Mouse (Mus musculus): Measurements from ENCODE around the gene Birc2.
"Not testable (repeated sequence)": the region's sequence is repeated elsewhere in the genome, so short reads cannot be mapped to it uniquely, and the experiment has no call there.

The Birc2 gene

DNA sequence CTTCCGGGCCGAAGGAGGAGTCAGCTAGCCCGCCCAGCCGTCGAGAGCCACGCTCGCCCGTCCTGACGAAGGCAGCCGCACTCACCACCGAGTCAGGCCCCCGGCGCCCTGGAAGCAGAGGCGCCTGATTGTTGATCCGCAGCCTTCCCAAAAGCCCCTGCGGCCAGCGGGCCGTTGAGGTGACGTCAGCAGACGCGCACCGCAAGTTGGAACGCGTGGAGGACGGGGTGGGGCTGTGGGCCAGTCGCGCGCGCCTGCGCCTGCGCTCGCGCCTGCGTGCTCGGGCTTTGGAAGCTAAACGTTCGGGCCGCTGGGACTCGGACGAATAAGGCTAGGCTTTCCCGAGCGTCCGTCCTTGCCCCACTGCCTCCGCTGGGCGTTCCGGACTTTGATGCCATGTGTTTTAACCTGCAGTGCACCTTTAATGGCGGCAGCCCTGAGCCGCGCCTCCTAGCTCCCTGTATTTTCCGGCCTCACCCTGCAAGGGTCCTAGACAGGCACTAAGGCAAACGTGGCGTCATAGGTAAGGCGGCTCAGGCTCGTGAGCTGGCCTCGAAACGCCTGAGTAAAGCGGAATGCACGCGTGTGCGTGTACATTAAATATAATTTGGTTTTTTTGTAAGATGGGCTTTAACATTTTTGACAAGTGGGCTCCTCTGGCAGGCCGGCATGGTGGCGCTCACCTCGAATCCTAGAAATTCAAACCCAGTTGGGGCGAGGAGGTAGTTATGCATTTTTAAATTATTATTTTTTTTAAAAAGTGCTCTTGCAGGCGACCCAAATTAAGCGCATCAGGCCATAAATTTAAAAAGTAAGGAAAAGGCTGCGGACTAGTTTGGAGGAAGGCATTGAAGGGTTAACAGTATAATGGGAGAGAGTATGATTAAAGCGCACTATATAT lies at the start of gene Birc2:
Gene Birc2 (minus strand): TSS at position 160 of the 901 bp plus-strand sequence.
- DNase-seq (ENCODE audit: low spot score): peak; percentile 97

DNA sequence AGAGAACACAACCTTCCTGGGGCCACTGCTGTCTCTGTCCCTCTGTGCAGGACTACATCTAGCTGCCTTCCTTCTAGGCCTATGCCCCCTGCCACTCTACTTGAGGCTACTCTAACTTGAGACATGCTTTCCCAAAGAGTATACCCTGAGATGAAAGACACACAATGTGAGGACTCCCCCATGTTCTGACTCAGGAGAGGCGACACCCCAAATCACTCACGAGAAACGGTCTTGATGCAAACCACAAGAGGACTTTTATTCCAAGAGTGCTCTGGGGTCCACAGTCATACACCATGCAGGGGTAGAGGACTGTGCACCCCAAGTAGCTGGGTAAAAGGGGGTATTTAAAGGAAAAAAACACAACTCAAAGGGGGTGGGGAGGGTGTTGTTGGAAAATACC lies 47.5 kb upstream of the Birc2 start:
- no peak for DNase-seq (ENCODE audit: low spot score)

DNA sequence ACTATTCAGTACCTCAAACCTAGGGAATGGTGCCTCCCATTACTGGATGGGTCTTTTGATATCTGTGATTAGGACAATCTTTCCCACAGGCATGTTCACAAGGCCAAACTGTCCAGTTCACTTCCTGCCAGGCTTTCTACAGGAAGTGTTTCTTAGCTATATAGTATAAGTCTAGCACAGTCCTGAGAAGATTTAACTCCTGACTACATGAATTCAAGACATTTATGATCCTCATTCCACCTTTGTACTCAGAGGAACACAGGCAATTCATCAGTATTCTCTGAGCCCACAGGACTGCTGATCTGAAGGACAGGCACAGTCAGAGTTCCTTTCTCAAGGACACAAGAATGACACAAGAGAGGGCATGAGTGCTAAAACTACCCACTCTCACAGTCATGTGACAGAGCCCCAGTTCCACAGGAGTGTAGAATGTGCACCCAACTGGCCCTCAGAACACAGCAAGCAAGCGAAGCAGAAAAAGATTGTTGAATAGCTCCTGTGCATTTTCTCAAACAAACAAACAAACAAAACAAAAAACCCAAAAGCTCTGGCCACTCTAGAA lies 45.5 kb upstream of the Birc2 start:
- no peak for DNase-seq (ENCODE audit: low spot score)

DNA sequence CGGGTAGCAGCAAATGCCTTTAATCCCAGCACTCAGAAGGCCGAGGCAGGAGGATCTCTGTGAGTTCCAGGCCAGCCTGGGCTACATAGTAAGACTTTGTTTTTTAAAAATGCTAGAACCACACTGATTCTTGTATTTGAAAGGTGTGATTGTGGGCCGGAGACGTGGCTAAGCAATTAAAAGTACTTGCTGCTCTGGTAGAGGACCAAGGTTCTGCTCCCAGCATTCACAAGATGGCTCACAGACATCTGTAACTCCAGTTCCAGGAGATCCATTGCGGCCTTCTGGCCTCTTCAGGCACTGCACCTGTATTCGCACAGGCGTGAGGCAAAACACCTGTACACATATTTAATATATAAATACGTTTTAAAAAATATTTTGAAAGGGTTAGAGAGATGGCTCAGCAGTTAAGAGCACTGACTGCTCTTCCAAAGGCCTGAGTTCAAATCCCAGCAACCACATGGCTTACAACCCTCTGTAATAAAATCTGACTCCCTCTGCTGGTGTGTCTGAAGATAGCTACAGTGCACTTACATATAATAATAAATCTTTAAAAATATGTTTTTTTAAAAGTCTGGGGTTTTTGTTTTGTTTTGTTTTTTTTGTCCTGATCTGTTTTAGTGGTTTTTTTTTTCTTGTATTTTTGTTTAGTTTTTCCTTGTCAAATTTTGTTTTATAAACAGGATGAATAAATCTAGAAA lies 36.8 kb upstream of the Birc2 start:
- no peak for DNase-seq (ENCODE audit: low spot score)

DNA sequence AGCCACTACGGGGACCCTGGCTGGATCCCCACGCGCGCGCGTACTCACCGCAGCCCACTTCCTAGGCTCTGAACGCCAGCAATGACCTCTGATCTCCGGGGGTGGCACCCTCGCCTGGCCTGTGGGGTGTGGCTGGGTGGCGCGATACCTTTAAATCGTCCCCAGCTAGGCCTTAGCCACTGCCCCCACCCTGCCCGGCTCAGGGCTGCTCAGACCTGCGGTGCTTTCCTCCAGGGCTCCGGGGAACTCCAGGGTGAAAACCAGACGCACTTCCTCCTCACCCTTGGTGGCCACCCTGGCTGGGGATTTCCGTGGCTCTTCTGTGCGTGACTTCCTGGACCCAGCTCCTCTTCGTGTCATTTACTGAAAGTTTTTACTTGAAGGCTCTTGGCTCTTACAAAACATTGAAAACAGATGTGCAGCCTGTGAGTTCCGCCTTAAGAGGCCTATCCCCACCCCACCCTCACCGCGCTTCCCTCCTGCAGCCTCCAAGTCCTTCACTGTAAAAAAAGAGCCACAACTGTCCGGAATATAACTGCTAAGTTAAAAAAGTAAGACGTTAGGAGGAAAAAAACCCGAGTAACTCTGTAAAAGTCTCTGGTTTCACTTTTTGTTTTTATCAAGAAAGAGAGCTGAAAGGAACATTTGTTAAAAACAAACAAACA lies 36.0 kb upstream of the Birc2 start, which contains the start of gene Birc3:
Gene Birc3 (minus strand): TSS at position 412 of the 665 bp plus-strand sequence.
- DNase-seq (ENCODE audit: low spot score): peak; percentile 61

DNA sequence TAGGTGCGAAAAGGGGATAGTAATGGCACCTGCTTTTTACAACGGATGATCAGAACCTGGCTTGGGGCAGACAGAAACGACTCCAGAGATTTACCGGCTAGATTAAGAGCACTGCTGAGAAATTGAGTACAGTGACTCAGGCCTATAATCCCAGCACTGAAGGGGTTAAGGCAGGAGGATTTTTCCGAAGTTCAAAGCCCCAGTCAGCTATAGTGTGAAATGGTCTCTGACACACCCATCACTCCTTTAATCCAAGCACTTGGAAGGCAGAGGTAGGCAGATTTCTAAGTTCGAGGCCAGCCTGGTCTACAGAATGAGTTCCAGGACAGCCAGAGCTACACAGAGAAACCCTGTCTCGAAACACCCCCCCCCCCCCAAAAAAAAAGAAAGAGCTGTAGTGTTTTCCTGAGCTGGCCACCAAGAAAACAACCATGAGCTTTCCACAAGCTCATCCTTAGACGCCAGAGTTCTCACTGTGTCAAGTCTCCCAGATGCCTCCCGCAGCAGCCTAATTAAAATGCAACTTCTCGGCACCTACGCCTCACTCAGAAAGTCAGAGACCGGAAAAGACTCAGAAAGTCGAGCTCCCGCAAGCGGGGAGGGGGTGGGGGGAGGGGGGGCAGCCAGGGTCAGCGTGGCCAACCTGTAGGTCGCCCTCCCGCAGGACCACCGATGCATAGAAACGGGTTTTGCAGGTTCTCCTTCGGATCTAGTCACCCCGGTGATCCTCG lies 35.3 kb upstream of the Birc2 start:
- DNase-seq (ENCODE audit: low spot score): peak; percentile 51

DNA sequence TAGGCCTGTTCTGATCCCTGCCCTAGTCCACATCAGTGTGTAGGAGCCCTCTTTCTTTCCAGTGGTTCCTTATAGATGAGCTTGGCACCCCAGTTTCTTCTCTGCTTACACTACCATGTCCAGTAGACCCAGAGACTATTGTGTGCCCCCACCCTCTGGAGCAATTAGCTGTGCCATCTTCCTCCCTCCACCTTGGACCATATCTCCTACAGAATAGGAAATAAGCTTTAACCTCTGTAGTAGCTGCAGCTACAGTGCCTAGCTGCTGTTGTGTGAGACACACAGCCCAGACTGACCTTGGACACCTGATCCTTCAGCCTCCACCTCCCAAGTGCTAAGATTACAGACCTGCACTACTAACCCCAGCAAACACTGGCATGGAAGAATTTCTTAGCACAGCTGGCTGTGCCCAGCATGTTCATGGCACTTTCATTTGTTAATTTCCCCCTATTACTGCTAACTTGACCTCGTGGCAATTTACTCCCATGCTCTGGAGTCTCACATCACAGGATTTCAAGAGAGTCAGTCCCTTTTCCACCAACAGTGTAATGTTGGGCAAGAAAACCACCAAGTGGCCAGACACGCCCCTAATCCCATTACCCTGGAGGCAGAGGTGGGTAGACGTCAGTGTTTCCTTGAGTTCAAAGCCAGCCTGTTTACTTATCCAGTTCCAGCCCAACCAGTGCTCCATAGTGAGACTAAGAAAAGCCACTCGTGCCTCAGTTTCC lies 34.6 kb upstream of the Birc2 start:
- no peak for DNase-seq (ENCODE audit: low spot score)

DNA sequence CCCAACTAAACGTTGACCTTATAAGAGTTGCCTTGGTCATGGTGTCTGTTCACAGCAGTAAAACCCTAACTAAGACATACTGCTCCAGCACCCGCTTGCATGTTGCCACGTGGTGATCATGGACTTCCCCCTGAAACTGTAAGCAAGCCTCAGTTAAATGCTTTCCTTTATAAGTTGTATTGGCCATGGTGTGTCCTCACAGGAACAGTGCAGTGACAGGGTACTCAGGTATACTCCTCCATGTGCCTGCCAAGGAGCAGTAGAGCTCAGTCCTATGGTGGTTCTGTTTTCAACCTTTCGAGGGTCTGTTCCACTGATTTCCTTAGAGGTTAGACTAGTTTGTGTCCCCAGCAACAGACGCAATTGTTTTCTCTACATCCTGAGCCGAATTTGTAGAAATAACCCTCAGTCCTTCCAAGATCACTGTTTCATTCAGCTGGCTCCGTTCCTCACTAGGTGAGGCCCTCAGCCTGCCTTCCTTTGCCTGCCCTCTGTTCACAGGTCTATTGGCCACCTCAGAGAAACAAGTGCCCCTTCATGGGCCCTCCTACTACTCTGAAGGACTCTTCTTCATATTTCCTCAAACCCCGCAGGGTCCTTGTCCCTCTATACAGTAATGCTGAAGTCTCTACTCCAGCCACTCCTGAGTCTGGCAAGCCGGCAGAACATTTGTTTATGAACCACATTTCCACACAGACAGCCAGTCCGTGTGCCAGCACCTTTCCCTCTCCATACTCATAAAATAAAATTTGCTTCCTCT lies 33.9 kb upstream of the Birc2 start:
- no peak for DNase-seq (ENCODE audit: low spot score)

DNA sequence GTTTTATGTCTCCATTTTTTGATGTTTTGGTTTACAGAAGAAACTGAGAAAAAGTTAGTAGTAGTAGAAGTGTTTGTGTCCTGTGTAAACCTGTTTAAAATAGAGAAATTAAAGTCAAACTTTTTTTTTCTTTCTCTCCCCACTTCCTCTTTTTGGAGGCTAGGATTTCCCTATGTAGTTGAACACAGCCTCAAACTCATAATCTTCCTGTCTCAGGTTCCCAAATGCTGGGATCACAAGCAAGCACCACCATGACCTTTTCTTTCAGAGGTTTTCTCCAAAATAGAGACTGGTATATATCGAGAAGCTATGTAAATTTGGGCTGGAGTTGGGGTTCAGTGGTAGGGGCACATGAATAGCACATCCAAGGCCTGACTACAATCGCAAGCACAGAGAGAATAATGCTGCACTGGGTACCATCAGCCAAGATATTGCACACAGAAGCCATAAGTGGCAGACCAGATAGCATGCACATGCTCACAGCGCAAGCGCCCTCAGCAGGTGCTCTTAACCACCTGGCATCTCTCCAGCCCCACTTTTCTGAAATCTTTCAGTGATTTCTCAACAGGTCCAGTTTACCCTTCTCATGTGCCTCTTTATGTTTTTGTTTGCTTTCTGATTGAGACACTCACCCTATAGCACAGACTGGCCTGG lies 32.1 kb upstream of the Birc2 start:
- DNase-seq (ENCODE audit: low spot score): no peak

DNA sequence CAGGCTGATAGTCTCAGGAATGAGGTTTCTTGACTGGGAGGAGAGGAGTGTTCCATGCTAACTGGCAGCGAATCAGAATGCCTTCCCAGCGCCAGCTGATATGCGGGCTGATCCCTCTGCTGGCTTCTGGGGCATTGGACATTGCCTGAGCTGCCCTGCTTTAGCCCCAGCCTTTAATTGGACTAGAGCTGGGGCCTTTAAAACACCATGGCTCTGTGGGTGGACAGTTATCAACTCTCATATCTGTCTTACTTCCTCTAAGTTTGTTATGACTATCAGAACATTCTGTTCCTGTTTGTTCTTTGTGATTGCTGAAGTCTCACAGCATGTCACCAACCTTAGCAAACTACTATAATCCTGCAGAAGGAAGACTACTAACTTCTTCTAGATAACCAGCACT lies 31.1 kb upstream of the Birc2 start:
- DNase-seq (ENCODE audit: low spot score): no peak

DNA sequence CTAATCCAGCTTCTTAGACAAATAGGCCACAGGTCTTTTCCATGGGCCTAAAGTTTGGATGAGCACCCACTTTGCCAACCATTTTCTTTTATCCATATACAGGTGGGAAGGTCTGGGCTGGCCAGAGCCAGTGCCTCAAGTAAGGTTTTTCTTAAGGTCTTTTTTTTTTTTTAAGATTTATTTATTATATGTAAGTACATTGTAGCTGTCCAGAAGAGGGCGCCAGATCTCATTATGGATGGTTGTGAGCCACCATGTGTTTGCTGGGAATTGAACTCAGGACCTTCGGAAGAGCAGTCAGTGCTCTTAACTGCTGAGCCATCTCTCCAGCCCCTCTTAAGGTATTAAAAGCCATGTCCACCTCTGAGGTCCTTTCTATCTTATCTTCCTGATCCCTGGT lies 30.1 kb upstream of the Birc2 start:
- DNase-seq (ENCODE audit: low spot score): not testable (repeated sequence)

DNA sequence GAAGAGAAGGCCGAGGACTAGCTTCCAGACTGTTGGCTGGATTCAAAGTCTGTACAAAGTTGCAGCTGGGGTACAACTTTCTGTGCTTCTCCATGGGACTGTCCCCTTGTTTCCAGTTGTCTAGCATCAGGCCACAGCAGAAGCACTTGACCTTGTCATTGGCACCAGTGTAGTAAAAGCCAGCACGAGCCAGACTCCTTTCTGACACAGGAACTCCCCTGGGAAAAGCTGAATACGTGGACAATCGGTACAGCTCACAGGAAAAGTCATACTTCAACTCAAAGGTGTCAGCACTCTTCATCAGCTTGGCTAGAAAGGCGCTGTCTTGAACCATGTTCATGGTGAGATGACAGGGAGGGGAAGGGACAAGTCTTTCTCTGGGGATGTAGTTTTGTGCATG lies 24.1 kb upstream of the Birc2 start:
- DNase-seq (ENCODE audit: low spot score): no peak

DNA sequence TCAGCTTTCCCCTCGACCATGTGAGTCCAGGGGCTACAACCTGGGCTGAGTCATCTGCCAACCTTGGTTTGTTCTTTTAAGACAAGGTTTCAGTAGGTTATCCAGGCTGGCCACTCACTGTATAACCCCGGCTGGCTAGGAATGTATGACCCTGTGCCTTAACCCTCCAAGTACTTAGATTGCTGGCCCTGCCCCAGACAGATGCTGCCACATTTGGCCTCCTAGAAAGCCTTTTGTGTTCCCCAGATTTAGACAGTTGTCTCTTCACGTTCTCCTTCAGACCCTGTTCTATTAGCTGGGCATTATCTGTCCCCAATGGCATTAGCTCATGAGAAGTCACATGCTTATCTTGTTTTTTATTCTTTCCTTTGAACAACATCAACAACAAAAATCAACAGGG lies 19.0 kb upstream of the Birc2 start:
- no peak for DNase-seq (ENCODE audit: low spot score)

DNA sequence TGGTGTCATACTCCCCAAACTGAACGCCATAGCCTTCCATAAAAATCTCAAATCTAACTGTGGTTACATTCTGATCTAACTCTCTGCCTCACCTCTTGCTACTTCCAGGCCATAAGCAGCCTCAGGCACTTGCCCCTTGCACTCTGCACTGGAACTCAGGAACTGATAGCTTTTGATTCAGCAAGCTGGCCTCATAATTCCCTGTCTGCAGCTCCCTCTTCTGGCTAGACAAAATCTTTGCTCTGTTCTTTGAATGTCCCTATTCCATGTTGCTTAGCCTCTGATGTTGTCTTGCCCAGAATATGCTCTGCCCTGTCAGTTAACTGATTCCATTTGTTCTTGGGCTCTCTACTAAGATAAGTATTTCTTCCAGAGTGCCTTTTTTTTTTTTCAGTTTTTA lies 18.5 kb upstream of the Birc2 start:
- DNase-seq (ENCODE audit: low spot score): peak; percentile 71

DNA sequence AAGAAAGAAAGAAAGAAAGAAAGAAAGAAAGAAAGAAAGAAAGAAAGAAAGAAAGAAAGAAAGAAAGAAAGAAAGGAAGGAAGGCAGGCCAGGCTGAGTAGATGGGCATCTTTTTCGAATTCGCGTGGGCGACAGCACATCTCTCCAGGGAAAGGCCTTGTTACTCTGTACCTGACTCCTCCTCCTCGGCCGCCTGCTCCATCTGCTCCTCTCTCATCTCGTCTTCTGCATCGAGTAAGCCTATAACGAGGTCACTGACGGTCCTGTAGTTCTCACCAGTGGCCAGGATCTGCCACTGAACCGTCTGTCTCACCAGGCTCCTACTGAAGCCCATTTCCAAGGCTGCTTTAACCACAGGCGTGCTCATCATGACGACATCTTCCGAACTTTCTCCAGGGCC lies 17.3 kb upstream of the Birc2 start:
- not testable (repeated sequence) for DNase-seq (ENCODE audit: low spot score)

DNA sequence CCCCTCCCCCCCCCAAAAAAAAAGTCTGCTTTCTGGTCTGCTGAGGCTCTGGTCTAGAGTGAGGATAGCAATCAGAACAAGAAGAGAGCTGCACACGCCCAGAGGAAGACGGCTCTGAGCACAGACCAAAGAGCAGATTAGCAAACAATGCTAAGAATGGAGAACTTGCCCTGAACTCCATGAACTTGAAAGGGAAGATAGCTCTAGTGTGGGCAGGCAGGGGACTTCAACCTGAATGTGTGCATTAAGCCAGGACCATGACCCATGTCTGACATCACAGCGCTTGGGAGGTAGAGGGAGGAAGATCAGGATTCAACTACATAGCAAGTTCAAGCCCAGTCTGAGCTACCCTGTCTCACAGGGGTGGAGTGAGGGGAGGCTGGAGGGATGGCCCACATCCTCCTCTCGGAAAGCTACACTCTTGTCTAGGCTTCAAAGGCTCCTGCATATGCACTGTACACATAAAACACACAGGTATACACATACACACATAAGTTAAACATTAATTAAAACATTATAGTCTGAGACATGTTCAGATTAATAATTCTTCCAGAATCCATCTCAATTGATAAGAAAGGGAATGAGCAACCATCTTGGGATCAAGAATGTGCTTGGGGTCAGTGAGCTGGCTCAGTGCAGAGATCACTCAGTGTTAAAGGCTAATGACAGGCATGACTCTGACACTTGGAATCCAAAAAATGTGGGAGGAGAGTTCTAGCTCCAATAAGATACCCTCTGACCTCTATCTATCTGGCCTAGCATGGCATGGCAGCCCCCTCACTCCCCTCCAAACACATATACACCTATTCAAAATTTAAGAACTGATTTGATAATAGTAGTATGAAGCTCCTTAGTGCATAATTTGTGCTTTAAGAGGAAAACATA lies 15.7 kb upstream of the Birc2 start:
- peak; percentile 28 for DNase-seq (ENCODE audit: low spot score)

DNA sequence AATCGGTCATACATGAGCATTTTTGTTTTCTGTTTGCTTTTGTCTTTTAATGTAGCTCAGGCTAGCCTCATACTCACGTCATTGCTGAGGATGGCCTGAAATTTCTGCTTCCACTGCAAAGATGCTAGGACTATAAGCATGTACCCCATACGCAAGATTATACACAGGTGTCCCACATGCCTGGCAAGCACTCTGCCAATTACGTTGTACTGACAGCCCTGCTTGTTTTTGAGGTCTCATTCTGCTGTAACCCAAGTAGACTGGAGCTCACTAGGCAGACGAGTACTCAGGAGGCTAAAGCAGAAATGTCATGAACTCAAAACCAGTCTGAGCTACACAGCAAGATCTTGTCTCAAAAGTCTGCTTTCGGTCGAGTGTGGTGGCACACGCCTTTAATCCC lies 15.0 kb upstream of the Birc2 start:
- no peak for DNase-seq (ENCODE audit: low spot score)

DNA sequence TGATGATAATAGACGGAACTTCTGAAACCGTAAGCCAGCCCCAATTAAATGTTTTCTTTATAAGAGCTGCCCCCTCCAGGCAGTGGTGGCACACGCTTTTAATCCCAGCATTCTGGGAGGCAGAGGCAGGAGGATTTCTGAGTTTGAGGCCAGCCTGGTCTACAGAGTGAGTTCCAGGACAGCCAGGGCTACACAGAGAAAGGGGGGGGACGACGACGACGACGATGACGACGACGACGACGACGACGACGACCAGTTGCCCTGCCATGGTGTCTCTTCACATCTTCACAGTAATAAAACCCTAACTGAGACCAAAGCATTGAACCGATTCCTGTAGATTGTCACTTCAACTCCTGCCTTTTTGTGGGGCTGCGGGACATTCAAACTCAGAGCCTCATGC lies 11.3 kb upstream of the Birc2 start:
- DNase-seq (ENCODE audit: low spot score): no peak

Measured in embryo, embryonic 10 days (tissue).